Mouse (Mus musculus) spleen, adult 18-20 months (tissue): ENCODE measurements around the gene Olfr715.
"Not testable (repeated sequence)": the region's sequence is repeated elsewhere in the genome, so short reads cannot be mapped to it uniquely, and the experiment has no call there.

ENCODE experiments used
- DNase-seq, 2 experiments: peaks; one replicate each; pipeline ENCODE4 v3.0.0; 2022; ENCODE audit warnings: mixed read lengths in 2 of 2

Olfr715 gene

DNA sequence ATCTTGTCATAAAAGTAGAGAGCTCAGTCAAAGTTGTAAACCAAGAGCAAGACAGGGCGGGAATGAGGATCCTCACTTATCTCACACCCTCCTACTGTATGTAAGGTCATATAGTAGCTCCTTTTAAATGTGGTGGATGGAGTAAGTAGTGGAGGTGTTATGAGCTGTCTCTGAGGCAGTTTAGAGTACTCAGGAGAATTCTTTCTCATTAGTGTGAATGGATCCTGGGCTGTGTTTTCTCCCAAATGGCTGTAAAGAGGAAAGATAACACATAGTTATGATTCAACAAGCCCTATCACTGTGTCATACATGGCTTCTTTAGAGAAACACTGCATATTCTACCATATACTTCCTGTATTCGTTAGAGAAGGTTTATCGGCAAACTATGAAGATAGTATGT is at the start of gene Olfr715:
Gene Olfr715 (minus strand): TSS at position 101 of the 400 bp plus-strand sequence.
- DNase-seq = not testable (repeated sequence)

DNA sequence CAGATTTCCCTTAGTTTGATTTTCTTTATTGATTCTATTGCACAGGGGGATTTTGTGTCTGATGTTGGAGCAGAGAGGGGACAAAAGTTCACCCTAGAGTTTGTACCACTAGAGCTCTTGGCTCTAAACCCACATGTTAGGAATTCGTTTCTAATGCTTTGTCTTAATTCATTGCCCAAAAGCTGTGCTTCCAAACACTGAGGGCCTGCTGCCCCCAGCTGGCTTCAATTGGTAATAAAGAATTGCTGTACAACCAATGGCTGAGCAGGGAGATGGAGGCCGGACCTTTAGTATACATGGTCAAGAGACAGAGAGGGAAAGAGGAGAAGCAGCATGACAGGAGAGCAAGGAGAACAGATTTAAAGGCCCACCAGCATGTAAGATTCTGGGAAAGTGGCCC is 49.5 kb upstream of the Olfr715 start:
- no peak for DNase-seq

DNA sequence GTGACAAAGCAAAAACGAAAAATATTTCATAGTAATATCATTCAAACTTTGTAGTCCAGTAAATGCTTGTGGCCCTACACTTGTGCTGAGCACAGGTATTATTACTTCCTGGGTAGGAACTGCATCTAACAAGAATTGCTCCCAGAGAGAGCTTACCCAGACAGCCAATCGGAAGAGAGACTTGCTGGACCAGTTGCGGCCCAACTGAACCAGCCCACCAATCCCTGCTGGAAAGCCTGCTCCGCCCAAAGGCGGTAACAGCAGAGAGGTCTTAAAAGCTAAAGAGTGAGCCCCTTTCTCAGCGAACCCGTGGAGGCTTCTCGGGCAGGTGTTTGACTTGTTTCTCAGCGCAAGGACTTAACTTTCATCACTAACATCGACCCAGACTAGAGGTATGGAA is 35.8 kb upstream of the Olfr715 start, which contains the start of gene Nlrp14:
Gene Nlrp14 (plus strand): TSS at position 301 of the 400 bp plus-strand sequence.
- no peak for DNase-seq

DNA sequence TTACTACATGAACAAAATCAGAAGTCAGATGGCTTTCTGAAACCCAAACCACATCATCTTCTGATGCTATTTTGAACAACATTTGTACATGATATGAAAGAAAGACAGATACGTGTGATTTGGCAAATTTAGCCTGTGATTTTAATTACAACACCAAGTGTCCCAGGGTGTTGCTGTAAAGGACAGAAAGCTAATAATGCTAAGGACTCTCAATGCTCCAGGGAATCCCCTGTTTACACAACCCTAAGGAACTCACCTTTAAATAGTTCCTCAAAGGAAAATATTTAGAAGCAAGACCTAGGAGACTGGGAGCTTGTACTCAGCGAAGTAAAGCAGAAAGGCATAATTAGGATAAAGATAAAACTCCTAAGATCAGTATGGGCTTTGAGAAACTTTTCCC is 7.1 kb upstream of the Olfr715 start, which contains the start of gene Olfr716:
Gene Olfr716 (plus strand): TSS at position 301 of the 400 bp plus-strand sequence.
- not testable (repeated sequence) for DNase-seq

DNA sequence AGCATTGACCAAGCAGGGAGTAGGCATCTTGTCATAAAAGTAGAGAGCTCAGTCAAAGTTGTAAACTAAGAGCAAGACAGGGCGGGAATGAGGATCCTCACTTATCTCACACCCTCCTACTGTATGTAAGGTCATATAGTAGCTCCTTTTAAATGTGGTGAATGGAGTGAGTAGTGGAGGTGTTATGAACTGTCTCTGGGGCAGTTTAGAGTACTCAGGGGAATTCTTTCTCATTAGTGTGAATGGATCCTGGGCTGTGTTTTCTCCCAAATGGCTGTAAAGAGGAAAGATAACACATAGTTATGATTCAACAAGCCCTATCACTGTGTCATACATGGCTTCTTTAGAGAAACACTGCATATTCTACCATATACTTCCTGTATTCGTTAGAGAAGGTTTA is 20.6 kb downstream of the Olfr715 start, which contains the start of gene Olfr715b:
Gene Olfr715b (minus strand): TSS at position 101 of the 400 bp plus-strand sequence.
- not testable (repeated sequence) for DNase-seq

DNA sequence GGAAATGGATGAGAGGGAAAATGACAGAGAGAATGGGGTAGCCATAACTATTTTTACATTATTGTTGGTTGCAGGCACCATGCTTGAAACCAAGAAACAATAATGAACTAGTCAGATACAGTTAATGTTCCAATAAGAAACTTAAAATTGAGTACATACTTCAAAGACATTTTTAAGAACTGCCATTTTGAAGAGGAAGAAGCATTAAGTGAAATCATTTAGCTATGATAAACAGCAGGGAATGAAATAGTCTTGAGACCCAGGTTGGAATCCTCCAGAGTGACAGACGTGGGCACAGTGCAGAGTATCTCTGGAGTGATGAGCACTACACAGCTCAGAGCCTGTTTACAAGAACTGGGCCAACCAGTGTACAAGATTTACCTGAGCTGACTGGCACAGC is 38.0 kb downstream of the Olfr715 start, which contains the start of gene Olfr17:
Gene Olfr17 (plus strand): TSS at position 301 of the 400 bp plus-strand sequence.
- DNase-seq = no peak
